Mouse (Mus musculus): ENCODE results near the gene Eipr1. TPM values are rescaled to one million over a fixed set of nuclear protein-coding genes. Genes with fewer than 3 reads are reported as not detected.

Eipr1 gene
- 59.2 TPM for polyA plus RNA-seq (2015; fragmentation: Illumina TruSeq; extraction: RNeasy Lipid Tissue Mini Kit (QIAGEN cat#74804); ENCODE audit: low read depth, low replicate concordance)

GRCm38 (mm10) chr12:28751508-28752263, at the start of gene Eipr1:
Gene Eipr1 (plus strand): TSS chr12:28751803.

DNA sequence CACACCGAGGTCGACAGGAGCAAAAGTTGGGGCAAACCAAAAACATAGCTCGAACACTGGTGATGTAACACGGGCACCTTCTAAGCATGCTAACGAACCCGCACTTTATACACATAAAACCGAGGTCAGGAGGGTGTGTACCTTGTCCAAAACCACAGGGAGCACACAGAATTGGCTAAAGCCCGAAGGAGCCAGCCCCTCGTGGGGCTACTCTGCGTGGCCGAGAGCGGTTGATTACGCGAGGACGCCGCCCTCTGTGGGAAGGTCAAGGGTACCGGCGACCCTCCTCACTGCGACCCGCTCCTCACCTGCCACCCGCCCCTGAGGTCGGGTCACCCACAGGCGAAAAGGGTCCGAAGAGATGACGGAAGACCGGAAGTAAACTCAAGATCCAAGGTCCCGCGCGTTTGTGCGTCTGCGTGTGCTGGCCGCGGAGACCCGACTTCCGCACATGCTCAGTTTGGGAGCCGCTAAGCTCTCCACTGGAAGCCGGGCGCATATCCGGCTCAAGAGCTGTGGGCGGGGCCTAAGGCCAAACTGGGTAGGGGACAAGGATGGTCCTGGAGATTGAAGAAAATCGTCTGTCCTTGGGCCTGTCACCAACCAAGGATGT, 1.5 kb upstream of the Eipr1 start, which contains the start of gene Trappc12:
Trappc12 (minus strand) TSS at position 452 of the 613 bp plus-strand sequence.

Other genes with a start within 250 kb of the Eipr1 start
- gene Dcdc2c, start 199.4 kb upstream of the Eipr1 start, polyA plus RNA-seq (2015; fragmentation: Illumina TruSeq; extraction: RNeasy Lipid Tissue Mini Kit (QIAGEN cat#74804); ENCODE audit: low read depth, low replicate concordance), result not detected
- 0.33 TPM for gene Allc, start 169.3 kb upstream of the Eipr1 start, polyA plus RNA-seq (2015; fragmentation: Illumina TruSeq; extraction: RNeasy Lipid Tissue Mini Kit (QIAGEN cat#74804); ENCODE audit: low read depth, low replicate concordance)
- gene Colec11, start 128.4 kb upstream of the Eipr1 start, polyA plus RNA-seq (2015; fragmentation: Illumina TruSeq; extraction: RNeasy Lipid Tissue Mini Kit (QIAGEN cat#74804); ENCODE audit: low read depth, low replicate concordance), result 0.97 TPM
- 802 TPM for gene Rps7, start 115.8 kb upstream of the Eipr1 start, polyA plus RNA-seq (2015; fragmentation: Illumina TruSeq; extraction: RNeasy Lipid Tissue Mini Kit (QIAGEN cat#74804); ENCODE audit: low read depth, low replicate concordance)
- 12.5 TPM for gene Rnaseh1, start 102.2 kb upstream of the Eipr1 start, polyA plus RNA-seq (2015; fragmentation: Illumina TruSeq; extraction: RNeasy Lipid Tissue Mini Kit (QIAGEN cat#74804); ENCODE audit: low read depth, low replicate concordance)
- gene Adi1, start 76.6 kb upstream of the Eipr1 start, polyA plus RNA-seq (2015; fragmentation: Illumina TruSeq; extraction: RNeasy Lipid Tissue Mini Kit (QIAGEN cat#74804); ENCODE audit: low read depth, low replicate concordance), result 58.9 TPM
- 49.4 TPM for gene Trappc12, start 1.3 kb upstream of the Eipr1 start, polyA plus RNA-seq (2015; fragmentation: Illumina TruSeq; extraction: RNeasy Lipid Tissue Mini Kit (QIAGEN cat#74804); ENCODE audit: low read depth, low replicate concordance)